Mouse (Mus musculus) megakaryocyte, embryonic 14.5 days (primary cell): ENCODE data around the gene Pde1c.

ENCODE experiments used
- FLI1 ChIP-seq: IDR thresholded peaks from 2 replicates; pipeline ENCODE4 v1.6.1; 2012; ENCODE audit warnings: low read length, inconsistent platforms, mixed read lengths
- GATA1 ChIP-seq: IDR thresholded peaks from 3 replicates; pipeline ENCODE4 v1.6.1; 2012; ENCODE audit warnings: mixed read lengths, low read length, inconsistent platforms, borderline replicate concordance

DNA sequence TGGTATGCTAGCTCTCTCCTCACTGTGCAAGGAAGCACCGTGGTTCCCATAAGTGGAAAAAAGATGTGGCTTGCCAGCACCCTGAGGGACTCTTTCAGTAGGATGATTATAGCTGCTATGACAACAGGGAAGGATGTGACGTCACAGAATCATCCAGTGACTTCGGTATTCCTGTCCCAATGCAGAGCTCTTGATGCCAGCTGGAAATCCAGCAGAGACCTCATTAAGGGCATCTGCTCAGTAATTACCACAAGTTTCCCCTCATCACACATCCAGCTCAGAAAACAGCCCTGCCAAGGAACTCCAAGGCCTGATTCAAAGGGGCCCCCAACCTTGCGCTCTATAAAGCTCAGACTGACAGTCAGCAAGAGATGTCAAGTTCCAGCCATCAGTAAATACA, 13.5 kb downstream of the Pde1c start:
- TF ChIP-seq GATA1 (no peak), FLI1 (no peak)
